Mouse (Mus musculus) urinary bladder, adult 2 months (tissue): Measurements from ENCODE around the gene Sgca. TPM values are rescaled to one million over a fixed set of nuclear protein-coding genes. Genes with fewer than 3 reads are reported as not detected.

Experiments
- DNase-seq: peaks from one replicate; pipeline ENCODE4 v3.0.0; 2022; ENCODE audit warnings: low spot score
- polyA plus RNA-seq: library from polyadenylated mRNA; depleted of rRNA; stranded (reverse); fragments of >200 nt; gene quantifications from 2 replicates; pipeline ENCODE4 v1.2.3, GENCODE M21; 2012

Sgca gene
- polyA plus RNA-seq, 1 experiment: 69.2 TPM

DNA sequence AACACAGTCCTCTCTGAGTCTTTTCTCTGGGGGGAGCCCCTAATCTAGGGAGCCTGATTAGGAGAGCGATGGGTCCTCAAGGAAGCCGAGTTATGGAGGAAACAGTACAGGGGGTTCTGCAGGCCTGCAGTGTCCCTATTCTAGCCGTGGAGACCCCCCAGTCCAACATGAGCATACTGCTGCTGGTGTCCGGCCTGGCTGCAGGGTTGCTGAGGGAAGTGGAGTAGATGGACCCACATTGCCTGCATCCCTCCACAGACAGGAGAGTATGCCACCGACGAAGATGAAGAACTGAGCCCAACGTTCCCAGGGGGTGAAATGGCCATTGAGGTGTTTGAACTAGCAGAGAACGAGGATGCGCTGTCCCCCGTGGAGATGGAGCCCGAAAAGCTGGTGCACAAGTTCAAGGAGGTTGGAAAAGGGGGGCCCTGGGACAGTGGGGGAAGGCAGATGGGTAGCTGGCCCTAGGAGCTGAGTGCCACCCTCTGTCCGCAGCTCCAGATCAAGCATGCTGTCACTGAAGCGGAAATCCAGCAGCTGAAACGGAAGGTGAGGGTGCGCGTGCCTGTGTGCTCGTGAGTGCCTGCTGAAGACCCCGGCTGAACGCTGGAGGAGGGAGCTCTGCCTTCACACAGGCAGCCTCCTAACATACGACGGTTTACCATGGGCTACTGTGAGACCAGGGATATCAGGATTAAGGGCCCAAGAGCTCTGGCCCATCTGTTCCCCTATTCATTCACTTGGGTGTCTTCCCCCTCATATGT lies 25.6 kb upstream of the Sgca start:
- DNase-seq: no peak

DNA sequence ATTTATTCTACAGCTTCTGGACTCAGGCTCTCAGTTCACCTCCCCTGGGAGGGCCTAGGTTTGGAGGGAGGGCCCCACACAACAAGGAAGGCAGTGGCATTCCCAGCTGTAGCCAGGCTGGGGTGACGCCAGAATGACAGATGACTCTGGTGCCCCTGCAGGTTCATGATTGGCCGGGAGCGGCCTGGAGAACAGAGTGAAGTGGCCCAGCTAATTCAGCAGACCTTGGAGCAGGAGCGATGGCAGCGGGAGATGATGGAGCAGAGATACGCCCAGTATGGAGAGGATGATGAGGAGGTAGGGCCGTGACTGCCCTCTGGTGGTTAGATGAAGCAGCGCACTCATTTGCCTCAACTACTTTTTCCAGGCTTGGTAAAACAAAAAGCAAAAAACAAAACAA lies 24.9 kb upstream of the Sgca start:
- DNase-seq: no peak

DNA sequence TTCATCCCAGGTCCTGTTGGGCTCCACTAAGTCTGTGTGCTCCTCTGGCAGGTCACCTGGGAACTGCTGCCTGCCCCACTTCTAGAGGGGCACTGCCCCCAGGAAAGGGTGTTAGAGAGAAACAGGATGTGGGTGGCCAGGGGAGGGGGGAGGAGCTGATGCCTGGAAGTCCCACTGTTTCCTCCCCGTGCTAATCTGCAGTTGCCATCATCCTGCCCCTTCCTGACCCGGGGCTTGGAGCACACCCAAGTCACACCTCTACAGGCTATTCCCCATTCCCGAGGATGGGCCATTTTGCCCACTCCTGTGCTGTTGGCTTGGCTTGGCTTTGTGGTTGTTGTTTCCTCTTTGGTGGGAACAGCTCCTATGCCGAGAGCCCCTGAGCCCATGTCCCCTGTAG lies 24.4 kb upstream of the Sgca start:
- DNase-seq: no peak

DNA sequence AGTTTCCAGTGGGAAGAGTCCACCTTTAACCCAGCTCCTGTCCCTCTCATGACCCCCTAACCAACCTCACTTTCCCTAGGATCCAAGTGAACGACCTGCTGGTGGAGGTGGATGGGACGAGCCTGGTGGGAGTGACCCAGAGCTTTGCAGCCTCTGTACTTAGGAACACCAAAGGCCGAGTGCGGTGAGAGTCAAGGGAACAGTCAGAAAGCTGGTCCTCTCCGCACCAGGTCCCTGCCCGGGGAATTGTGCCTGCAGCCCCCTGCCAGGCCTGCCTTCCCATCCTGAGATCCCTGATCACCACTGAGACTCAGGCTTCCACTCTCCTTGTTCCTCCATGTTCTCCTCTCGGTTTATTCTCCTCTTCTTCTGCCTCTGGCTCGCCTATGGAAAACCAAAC lies 24.0 kb upstream of the Sgca start:
- no peak for DNase-seq

DNA sequence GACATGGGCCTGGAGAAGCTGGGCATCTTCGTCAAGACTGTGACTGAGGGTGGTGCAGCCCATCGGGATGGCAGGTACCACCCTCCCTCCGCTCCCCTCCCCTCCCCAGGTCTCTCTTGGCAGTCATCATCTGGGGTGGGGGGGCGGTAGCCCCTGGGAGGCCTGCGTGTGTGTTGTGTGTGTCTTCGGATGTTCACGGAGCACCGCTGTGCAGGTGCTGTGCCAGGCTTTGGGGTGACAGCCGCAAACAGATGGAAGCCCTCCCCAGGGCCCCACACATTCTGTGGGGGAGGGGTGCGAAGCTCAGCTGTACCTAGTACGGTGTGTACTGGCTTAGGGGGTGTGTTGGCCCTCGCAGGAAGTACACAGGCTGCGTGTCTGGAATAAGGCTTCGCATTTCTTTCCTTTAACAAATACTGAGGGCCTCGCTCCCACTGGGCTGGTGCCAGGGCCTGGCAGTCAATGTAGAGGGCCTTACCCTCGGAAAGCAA lies 22.0 kb upstream of the Sgca start:
- DNase-seq: no peak

DNA sequence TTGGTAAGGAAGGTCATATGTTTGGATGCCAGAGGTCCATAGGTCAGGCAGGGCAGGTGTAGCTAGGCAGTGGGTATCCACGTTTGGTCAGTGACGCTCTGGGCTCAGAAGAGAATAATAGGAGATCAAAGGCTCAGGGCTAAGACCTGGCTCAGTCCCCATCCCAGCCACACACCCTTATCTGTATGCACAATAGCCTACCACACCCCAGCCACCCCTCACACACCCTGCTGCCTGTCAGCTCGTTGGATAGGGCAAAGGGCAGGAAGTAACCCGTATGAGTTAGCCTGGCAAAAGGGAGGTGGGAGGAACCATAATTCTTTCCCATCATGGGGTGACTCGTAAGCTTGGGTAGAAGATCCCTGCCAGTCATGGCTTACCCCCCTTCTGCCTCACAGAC lies 21.5 kb upstream of the Sgca start:
- DNase-seq: no peak

DNA sequence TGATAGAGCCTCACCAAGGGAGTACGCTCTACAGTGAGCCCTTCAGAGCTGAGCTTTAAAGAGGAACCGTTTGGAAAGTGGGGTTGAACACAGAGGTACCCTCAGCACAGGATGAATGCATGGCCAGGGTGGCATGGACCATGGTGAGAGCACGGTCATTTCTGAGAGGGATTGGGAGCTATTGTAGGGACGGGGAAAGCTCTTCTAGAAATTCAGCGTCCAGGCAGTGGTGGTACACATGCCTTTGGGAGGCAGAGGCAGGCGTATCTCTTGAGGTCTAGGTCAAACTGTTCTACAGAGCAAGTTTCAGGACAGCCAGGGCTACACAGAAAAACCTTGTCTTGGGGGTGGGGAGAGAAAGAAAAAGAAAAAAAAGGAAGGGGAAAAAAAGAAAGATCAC lies 20.9 kb upstream of the Sgca start:
- no peak for DNase-seq

DNA sequence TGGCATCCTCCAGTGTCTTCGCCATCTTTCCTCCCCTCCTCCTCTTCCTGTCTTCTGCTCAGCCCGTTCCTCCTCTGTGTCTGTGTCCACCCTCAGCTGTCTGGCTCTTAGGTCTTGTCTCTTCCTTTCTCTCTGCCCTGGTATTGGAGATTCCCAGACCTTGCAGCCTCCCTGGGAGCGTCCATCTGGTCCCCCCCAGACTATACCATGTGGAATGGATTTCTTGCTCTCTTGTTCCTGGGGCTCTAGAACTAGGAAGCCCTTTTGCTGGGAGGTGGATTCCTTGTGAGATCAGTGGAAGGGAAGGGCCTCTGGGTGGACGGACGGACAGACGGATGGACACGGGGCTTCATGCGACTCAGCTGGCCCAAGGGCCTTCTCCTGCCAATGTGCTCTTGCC lies 20.0 kb upstream of the Sgca start:
- DNase-seq: no peak

DNA sequence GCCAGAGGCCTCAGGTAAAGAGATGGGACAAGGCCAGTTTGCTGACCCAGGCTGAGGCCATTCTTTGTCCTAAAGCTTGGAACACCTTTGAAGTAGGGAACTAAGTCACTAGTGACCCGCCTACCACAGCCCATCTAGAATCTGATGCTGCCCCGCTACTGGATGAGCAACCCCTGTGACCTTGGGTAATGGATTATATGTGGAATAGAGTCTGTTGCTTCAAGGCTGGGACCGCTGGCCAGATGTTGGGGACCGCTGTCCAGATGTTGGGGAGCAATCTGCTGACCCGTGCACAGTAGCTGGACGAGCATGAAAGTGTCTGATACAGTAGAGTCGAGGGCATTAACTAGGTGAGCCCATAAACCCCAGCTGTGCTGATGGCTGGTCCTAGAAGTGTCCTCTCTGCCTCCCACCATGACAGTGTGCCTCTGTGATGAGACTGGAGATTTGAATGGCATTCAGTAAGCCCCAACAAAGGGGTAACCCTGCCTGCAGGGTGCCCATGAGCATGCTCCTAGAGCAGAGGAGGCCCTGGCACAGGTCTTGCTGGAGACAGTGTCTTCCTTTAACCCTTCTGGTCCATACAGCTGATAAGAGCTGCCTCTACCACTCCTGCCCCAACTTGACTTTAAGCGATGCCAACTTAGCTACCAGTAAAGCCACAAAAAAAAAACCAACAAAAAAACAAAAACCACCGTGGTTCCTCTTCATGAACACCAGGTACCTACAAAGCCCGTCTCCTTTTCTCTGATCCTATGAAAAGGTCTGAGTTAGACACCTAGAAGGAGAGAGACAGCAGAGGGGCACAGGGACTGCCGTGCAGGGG lies 19.0 kb upstream of the Sgca start:
- no peak for DNase-seq

DNA sequence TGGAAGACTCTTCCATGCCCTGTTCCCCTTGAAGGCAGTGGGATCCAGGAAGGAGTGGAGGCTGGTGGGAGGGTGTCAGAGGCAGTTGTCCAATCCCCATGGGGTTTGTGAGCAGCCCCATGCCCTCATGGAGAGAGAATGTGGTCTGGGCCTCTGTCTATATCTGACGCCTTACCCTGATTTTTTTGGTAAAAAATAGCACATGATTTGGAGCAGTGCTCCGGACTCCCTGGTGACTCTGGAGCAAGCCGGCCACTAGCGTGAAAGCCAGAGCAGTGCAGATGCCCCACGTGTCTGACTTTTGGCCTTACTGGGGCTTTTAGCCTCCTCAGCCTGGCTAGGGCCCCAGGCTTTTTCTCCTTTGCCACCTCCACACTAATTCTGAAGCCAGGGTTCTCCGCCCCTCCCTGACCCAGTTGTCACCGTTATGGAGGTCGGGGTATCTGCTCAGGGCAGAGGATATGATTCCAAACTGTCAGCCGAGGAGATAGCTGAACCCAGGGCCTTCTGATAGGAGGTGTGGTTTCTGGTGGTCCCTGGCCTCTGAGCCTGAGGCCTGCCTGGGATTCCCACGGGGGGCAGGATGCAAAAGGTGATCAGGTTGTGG lies 18.2 kb upstream of the Sgca start:
- DNase-seq: no peak

DNA sequence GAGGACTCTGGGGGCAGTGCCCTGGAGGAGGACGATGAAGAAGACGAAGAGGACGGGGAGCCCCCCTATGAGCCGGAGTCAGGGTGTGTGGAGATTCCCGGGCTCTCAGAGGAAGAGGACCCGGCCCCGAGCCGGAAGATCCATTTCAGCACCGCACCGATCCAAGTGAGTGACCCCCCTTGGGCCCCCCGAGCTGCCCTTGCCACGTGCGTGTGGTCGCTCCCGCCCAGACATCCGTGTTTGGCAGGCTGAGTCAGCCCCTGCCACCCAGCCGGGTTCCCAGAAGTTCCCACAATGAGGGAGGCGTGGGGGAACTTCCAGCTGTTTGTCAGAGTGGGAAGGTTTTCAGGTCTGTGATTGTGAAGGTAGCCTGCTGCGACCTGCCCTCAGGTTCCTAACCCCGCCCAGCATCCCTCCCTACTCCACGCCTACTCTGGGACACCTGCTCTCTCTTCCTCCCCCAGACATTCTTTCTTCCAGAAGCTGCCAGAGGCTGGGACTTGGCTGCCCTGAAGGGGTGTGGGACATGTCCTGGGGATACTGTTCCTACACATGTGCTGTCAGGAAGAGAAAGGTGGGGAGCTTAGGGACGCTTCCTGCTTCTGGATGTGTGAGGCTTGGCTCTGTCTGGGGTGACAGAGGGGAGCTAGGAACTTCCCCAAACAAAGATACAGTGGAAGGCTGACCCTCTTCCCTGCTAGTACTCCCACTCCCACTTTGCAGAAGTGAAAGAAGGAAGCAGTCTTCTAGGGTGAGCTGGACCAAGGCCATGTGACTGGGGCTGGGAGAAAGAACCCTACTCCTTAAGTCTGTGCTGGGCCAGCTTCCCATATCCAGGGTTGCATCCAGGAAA lies 16.9 kb upstream of the Sgca start:
- DNase-seq: peak; percentile 58

DNA sequence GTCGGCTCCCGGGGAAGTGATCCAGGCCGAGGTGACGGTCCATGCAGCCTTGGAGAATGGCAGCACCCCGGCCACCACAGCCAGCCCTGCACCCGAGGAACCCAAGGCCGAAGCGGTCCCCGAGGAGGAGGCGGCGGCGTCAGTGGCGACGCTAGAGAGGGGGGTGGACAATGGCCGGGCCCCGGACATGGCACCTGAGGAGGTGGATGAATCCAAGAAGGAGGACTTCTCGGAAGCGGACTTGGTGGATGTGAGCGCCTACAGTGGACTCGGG lies 16.3 kb upstream of the Sgca start:
- DNase-seq: peak; percentile 47

DNA sequence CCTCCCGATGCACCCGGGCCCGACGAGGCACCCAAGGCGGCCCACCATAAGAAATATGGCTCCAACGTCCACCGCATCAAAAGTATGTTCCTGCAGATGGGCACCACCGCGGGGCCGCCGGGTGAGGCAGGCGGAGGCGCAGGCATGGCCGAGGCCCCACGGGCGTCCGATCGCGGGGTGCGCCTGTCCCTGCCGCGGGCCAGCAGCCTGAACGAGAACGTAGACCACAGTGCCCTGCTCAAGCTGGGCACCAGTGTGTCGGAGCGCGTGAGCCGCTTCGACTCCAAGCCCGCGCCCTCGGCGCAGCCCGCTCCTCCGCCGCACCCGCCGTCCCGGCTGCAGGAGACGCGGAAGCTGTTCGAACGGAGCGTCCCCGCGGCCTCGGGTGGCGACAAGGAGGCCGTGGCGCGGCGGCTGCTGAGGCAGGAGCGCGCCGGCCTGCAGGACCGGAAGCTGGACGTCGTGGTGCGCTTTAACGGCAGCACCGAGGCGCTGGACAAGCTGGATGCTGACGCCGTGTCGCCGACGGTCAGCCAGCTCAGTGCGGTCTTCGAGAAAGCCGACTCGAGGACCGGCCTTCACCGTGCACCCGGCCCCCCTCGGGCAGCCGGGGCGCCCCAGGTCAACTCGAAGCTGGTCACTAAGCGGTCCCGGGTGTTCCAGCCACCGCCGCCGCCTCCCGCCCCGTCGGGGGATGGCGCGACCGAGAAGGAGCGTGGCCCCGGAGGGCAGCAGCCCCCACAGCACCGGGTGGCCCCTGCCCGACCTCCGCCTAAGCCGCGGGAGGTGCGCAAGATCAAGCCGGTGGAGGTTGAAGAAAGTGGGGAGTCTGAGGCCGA lies 15.7 kb upstream of the Sgca start:
- DNase-seq: peak; percentile 64

DNA sequence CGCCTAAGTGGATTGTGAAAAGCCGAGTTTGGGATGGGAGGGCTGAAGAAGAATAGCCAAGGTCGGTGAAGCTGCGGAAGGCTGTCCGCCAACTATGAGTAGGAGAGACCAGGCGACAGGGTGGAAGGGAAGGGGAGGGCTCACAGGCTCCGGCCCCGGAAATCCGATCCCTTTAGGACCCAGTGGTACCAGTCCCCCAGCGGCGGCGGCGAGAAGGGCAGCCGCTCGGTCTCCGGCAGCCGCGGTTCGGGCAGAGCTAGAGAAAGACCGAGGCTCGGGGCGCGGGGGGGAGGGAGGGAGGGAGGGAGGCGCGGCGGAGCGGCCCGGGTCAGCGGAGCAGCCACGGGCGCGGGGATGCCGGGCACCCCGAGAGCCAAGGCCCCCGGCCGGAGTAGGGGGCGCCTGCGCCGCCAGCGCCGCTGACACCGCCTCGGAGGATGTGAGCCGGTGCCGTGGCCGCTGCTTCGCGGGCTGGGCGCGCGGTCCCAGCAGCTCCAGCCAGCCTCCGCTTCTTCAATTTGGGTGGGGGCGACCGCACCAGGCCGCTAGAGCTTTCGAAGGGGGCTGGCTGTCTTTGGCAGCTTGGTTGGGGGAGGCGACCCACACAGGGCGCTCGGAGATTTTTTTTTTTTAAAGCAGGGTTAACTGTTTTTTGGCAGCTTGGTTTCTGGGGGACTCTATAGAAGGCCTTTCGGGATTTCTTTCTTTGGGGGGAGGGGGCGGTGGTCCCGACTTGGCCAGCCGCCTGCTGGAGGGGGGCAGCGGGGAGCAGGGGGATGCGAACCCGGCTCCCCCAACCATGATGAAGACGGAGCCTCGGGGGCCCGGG lies 14.8 kb upstream of the Sgca start, which contains the start of gene Ppp1r9b:
Gene Ppp1r9b (plus strand): TSS at position 287 of the 829 bp plus-strand sequence.
- peak; percentile 89 for DNase-seq

DNA sequence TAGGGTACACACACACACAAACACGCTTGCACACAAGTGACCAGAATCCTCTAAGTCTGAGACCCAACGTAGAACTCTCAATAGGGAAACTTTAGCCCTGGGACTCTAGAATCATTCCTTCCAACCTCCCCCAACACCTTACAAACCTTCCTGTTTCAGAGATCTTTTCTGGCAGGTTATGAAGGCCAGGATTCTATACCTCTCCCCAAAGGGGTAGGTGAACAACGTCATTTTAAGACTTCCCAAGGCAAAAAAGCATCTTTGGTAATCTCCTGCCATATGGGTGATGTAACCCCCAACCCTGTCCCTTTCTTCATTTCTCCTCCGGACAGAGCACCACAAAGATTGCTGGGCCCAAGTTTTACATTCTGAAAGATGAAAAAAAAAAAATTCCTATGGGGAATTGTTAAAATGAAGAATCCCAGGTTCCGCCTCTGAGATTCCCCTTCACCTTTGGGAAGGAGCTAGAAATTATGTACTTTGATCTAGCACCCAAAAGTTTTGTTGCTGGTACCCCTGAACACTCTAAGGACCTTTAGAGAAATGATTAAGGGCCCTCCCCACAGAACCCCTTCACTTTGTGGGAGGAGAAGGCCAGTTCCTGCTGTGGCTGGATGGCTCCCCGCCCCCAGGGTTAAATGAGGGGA lies 14.1 kb upstream of the Sgca start:
- DNase-seq: no peak

DNA sequence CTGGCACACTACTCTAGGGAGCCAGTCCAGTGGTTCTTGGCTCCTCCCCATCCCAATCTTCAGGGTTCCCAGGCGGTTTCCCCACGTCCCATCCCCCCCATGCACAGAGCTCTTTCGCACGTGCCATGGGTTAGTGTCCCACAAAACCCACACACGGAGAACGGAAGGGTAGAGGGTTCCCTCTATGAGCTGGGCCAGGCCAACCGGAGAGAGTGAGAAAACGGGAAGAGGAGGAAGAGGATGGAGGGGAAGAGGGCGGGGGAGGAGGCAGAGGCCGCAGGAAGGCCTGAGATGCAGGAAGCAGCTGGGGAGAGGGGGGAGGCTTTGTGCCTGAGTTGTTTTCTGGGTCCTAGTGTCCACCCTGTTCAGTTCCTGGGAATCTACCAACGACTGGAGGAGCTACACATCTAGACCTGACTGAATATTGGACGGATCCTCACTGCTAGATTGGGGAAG lies 13.5 kb upstream of the Sgca start:
- DNase-seq: peak; percentile 62

DNA sequence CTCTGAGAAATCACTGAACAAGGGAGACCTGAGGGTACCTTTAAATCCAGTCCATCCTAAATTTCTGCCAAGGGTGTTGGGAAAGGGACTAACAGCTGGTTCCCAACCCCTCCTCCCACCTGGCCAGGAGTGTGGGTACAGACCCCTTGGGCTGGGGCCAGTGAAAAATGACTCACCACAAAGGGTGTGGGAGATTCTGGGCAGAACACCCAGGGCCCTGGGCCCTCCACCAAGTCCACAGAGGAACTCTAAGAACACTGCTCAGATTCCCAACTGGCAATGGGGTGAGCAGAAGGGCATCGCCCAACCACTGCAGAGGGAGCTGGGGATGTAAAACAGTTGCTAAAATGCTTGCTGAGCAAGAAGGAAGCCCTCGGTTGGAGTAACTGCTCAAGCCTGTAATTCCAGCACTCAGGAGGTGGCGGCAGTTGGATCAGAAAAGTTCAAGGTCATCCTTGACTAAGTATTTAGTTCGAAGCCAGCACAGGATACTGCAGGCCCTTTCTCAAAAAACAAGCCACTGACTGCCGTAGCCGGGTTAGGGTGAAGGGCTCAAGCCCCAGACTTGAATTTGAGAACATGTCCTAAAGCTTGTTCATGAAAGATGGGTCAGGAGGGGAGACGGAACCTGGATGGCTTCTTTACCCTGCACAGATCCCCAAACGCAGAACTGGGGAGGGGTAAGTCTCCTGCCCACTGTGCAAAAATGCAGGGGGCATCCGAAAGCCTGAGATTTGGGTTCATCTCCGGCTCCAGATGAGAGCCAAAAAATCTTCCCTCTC lies 12.8 kb upstream of the Sgca start:
- DNase-seq: no peak

DNA sequence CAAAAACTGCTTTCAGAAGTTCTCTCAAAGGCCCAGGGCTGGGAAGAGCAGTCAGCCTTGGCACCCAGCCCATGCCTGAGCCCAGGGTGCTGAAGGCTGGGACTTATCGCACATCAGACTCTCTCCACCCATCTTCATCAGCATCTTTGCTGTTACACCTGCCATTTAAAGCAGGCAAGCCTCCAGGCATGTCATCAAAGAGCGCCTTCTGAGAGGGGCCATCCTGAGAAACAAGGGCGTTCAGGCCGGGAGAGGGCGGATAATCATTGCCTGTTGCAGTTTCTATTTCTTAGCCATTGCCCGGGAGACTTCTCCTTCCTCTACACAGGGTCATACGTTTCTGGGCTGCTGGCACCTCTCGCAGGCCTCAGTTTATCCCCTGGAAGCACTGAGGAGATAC lies 11.7 kb upstream of the Sgca start:
- DNase-seq: no peak

DNA sequence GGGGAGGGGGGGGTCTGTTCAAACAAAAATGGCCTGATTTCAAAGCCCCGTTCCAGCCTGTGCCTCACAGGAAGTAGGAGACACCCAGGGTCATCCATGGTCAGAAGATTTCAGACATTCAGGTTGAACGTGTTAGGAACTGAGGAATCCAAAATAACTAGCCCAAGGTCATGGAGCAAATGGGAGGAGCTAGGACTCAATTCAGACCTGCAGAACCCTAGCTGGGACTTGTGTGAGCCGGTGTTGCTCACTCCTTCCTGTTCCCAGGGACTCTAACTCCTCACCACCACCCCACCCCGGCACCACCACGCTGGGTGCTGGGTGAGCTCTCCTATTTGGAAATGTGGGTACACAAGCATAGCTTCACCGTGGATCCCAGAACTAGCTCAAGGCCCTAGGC lies 11.2 kb upstream of the Sgca start:
- no peak for DNase-seq
